Mouse (Mus musculus) heart, embryonic 15.5 days (tissue): ENCODE measurements around the gene Mob3a. TPM values are rescaled to one million over a fixed set of nuclear protein-coding genes. Genes with fewer than 3 reads are reported as not detected.

Source experiments
- ATAC-seq: fragments of 200-750 bp; cut with Nextera tagmentation; replicated peaks from 2 replicates; pipeline ENCODE4 v1.8.0; 2017; ENCODE audit warnings: low read depth, moderate TSS enrichment; ENCODE audit not compliant: insufficient number of reproducible peaks, insufficient read depth, low FRiP score
- H3K27ac ChIP-seq: fragments of 300-500 bp; sonication (generic); 2 replicates; pipeline ENCODE4 v1.5.1; 2015; ENCODE audit warnings: mild to moderate bottlenecking, inconsistent platforms
- H3K27me3 ChIP-seq: fragments of 300-500 bp; sonication (generic); 2 replicates; pipeline ENCODE4 v1.6.1; 2015; ENCODE audit warnings: inconsistent platforms
- H3K36me3 ChIP-seq: fragments of 300-500 bp; sonication (generic); 2 replicates; pipeline ENCODE4 v1.6.1; 2015; ENCODE audit warnings: mild to moderate bottlenecking, inconsistent platforms
- H3K4me1 ChIP-seq: fragments of 300-500 bp; sonication (generic); replicated peaks from 2 replicates; pipeline ENCODE4 v1.6.1; 2015; ENCODE audit warnings: inconsistent platforms
- H3K4me2 ChIP-seq: fragments of 300-500 bp; sonication (generic); 2 replicates; pipeline ENCODE4 v1.6.1; 2015; ENCODE audit warnings: inconsistent platforms, mild to moderate bottlenecking, moderate library complexity
- H3K4me3 ChIP-seq: fragments of 300-500 bp; sonication (generic); 2 replicates; pipeline ENCODE4 v1.5.1; 2015; ENCODE audit warnings: mild to moderate bottlenecking, inconsistent platforms
- H3K9ac ChIP-seq: fragments of 300-500 bp; sonication (generic); 2 replicates; pipeline ENCODE4 v1.6.1; 2015; ENCODE audit warnings: mild to moderate bottlenecking, inconsistent platforms
- H3K9me3 ChIP-seq: fragments of 300-500 bp; sonication (generic); replicated peaks from 2 replicates; pipeline ENCODE4 v1.6.1; 2016; ENCODE audit warnings: inconsistent platforms
- WGBS: fragments of 180-500 bp; shearing (Covaris S2); methylation state at CpG from one replicate; pipeline ENCODE4 v1.1.7; 2015; ENCODE audit warnings: mixed read lengths; 5-methylcytosine and 5-hydroxymethylcytosine counted together
- polyA plus RNA-seq: library from polyadenylated mRNA; unstranded; fragments of >200 nt; fragmentation: Nextera tagmentation; extraction: Ambion mirVana; gene quantifications from 2 replicates; pipeline ENCODE4 v1.2.1, GENCODE M21; 2015

Gene Mob3a
- polyA plus RNA-seq, 1 experiment from 2014 or later = 22.1 TPM

GRCm38 (mm10) chr10:80668614-80669013 lies 33.2 kb downstream of the Mob3a start:
- Histone ChIP-seq H3K4me3 (no peak overlapping the region), H3K36me3 (peaks cover 56% of the 10 kb centered on the region), H3K4me1 (peaks cover 66% of the 10 kb centered on the region), H3K9ac (no peak overlapping the region), H3K9me3 (no peaks in the 10 kb centered on the region), H3K27ac (no peak overlapping the region), H3K27me3 (no peaks in the 10 kb centered on the region), H3K4me2 (no peak overlapping the region)
- 87% methylated on average over 11 of the region's 11 CpGs for WGBS
- ATAC-seq = no peak

- Histone ChIP-seq H3K4me1 (peaks cover 57% of the 10 kb centered on the region), H3K9me3 (no peaks in the 10 kb centered on the region), H3K27me3 (no peaks in the 10 kb centered on the region), H3K4me2 (no peak overlapping the region), H3K27ac (peak overlapping the region; percentile 95), H3K36me3 (peaks cover 56% of the 10 kb centered on the region), H3K9ac (0 out of 2 replicates have a peak overlapping the region, but pooled peaks have one; percentile 13), H3K4me3 (no peak overlapping the region)
- ATAC-seq = no peak
- WGBS = 77% methylated on average over 19 of the region's 19 CpGs
These were observed 34.9 kb downstream of the Mob3a start for GRCm38 (mm10) chr10:80666837-80667412.

GRCm38 (mm10) chr10:80665981-80666733 lies 35.6 kb downstream of the Mob3a start:
- no peaks in the 10 kb centered on the region for H3K9me3 ChIP-seq
- no peaks in the 10 kb centered on the region for H3K27me3 ChIP-seq
- H3K36me3 ChIP-seq = peaks cover 50% of the 10 kb centered on the region
- H3K27ac ChIP-seq = peak overlapping the region; percentile 95
- H3K4me2 ChIP-seq = no peak overlapping the region
- H3K4me1 ChIP-seq = peaks cover 56% of the 10 kb centered on the region
- H3K4me3 ChIP-seq = no peak overlapping the region
- WGBS = 75% methylated on average over 10 of the region's 10 CpGs
- H3K9ac ChIP-seq = peak overlapping the region; percentile 25; the same call in 1 of the 2 replicates
- no peak for ATAC-seq

GRCm38 (mm10) chr10:80665459-80665858 lies 36.3 kb downstream of the Mob3a start:
- H3K4me2 ChIP-seq = peak overlapping the region; percentile 48; the same call in 1 of the 2 replicates
- peak overlapping the region; percentile 25; the same call in 1 of the 2 replicates for H3K9ac ChIP-seq
- H3K36me3 ChIP-seq = peaks cover 44% of the 10 kb centered on the region
- no peaks in the 10 kb centered on the region for H3K27me3 ChIP-seq
- no peaks in the 10 kb centered on the region for H3K9me3 ChIP-seq
- ATAC-seq = no peak
- WGBS = 50% methylated on average over 4 of the region's 4 CpGs
- H3K4me3 ChIP-seq = no peak overlapping the region
- H3K27ac ChIP-seq = peak overlapping the region; percentile 95
- H3K4me1 ChIP-seq = peaks cover 52% of the 10 kb centered on the region

GRCm38 (mm10) chr10:80665016-80665380 lies 36.8 kb downstream of the Mob3a start:
- WGBS = 10% methylated on average over 10 of the region's 10 CpGs
- no peaks in the 10 kb centered on the region for H3K9me3 ChIP-seq
- H3K4me3 ChIP-seq = peak overlapping the region; percentile 19
- peak overlapping the region; percentile 43; the same call in 1 of the 2 replicates for H3K9ac ChIP-seq
- no peaks in the 10 kb centered on the region for H3K27me3 ChIP-seq
- H3K4me2 ChIP-seq = peak overlapping the region; percentile 48
- ATAC-seq = peak; percentile 67
- peak overlapping the region; percentile 95 for H3K27ac ChIP-seq
- H3K36me3 ChIP-seq = peaks cover 39% of the 10 kb centered on the region
- H3K4me1 ChIP-seq = peaks cover 47% of the 10 kb centered on the region

GRCm38 (mm10) chr10:80664197-80665015 lies 37.4 kb downstream of the Mob3a start:
- ATAC-seq = peak; percentile 78
- H3K36me3 ChIP-seq = peaks cover 34% of the 10 kb centered on the region
- peak overlapping the region; percentile 19 for H3K4me3 ChIP-seq
- H3K27ac ChIP-seq = peak overlapping the region; percentile 95
- H3K4me2 ChIP-seq = peak overlapping the region; percentile 48
- 12% methylated on average over 16 of the region's 16 CpGs for WGBS
- H3K4me1 ChIP-seq = peaks cover 41% of the 10 kb centered on the region
- no peaks in the 10 kb centered on the region for H3K9me3 ChIP-seq
- H3K9ac ChIP-seq = peak overlapping the region; percentile 43; the same call in 1 of the 2 replicates
- H3K27me3 ChIP-seq = no peaks in the 10 kb centered on the region

- H3K9ac ChIP-seq = no peak overlapping the region; the same call in 1 of the 2 replicates
- 25% methylated on average over 5 of the region's 5 CpGs for whole genome bisulfite sequencing
- no peaks in the 10 kb centered on the region for H3K9me3 ChIP-seq
- H3K27ac ChIP-seq = peak overlapping the region; percentile 95
- no peaks in the 10 kb centered on the region for H3K27me3 ChIP-seq
- peaks cover 41% of the 10 kb centered on the region for H3K4me1 ChIP-seq
- ATAC-seq = no peak
- H3K4me2 ChIP-seq = no peak overlapping the region
- peaks cover 26% of the 10 kb centered on the region for H3K36me3 ChIP-seq
- H3K4me3 ChIP-seq = no peak overlapping the region
These were observed 38.1 kb downstream of the Mob3a start for GRCm38 (mm10) chr10:80663485-80664196.

GRCm38 (mm10) chr10:80661149-80661548 lies 40.6 kb downstream of the Mob3a start:
- no peak overlapping the region for H3K4me2 ChIP-seq
- no peaks in the 10 kb centered on the region for H3K27me3 ChIP-seq
- H3K4me1 ChIP-seq = peaks cover 35% of the 10 kb centered on the region
- no peak for ATAC-seq
- WGBS = 43% methylated on average over 5 of the region's 5 CpGs
- H3K4me3 ChIP-seq = no peak overlapping the region
- peaks cover under 1% of the 10 kb centered on the region for H3K36me3 ChIP-seq
- no peaks in the 10 kb centered on the region for H3K9me3 ChIP-seq
- H3K27ac ChIP-seq = no peak overlapping the region
- H3K9ac ChIP-seq = no peak overlapping the region

- H3K4me1 ChIP-seq = peaks cover 33% of the 10 kb centered on the region
- no peak overlapping the region for H3K9ac ChIP-seq
- H3K27me3 ChIP-seq = no peaks in the 10 kb centered on the region
- ATAC-seq = no peak
- no peaks in the 10 kb centered on the region for H3K36me3 ChIP-seq
- WGBS = 13% methylated on average over 10 of the region's 10 CpGs
- peak overlapping the region; percentile 19; the same call in 1 of the 2 replicates for H3K27ac ChIP-seq
- peak overlapping the region; percentile 27 for H3K4me3 ChIP-seq
- peak overlapping the region; percentile 41 for H3K4me2 ChIP-seq
- H3K9me3 ChIP-seq = no peaks in the 10 kb centered on the region
These were observed 42.6 kb downstream of the Mob3a start for GRCm38 (mm10) chr10:80659213-80659612.

GRCm38 (mm10) chr10:80658841-80659202 lies 43.0 kb downstream of the Mob3a start:
- H3K4me1 ChIP-seq = peaks cover 31% of the 10 kb centered on the region
- ATAC-seq = no peak
- no peak overlapping the region for H3K9ac ChIP-seq
- 54% methylated on average over 4 of the region's 4 CpGs for WGBS
- no peaks in the 10 kb centered on the region for H3K9me3 ChIP-seq
- no peak overlapping the region for H3K4me3 ChIP-seq
- no peaks in the 10 kb centered on the region for H3K36me3 ChIP-seq
- H3K4me2 ChIP-seq = peak overlapping the region; percentile 41; the same call in 1 of the 2 replicates
- H3K27me3 ChIP-seq = no peaks in the 10 kb centered on the region
- H3K27ac ChIP-seq = peak overlapping the region; percentile 19; the same call in 1 of the 2 replicates
